Mouse (Mus musculus): ENCODE data around the gene Ywhag. TPM values are rescaled to one million over a fixed set of nuclear protein-coding genes. Genes with fewer than 3 reads are reported as not detected.

Gene Ywhag
- 469 and 556 TPM in 2 replicates for polyA plus RNA-seq (2021; fragmentation: Nextera tagmentation)
- long read RNA-seq, experiment 1, transcript Ywhag-201 (2 exons, 3,520 nt): major isoform, 1,081 of 1,460 reads
- long read RNA-seq, experiment 1, partial matches to known transcripts: 373 of 1,460 reads
- long read RNA-seq, experiment 1, other reads (novel, unspliced or antisense): 6 of 1,460 reads
- long read RNA-seq, experiment 2, transcript Ywhag-201 (2 exons, 3,520 nt): major isoform, 41 of 287 reads
- long read RNA-seq, experiment 2, partial matches to known transcripts: 0 of 287 reads
- long read RNA-seq, experiment 2, other reads (novel, unspliced or antisense): 245 of 287 reads

GRCm38 (mm10) chr5:135934481-135935175 is at the start of gene Ywhag:
Gene Ywhag, minus strand, starts transcription at chr5:135934616.

GRCm38 (mm10) chr5:135979904-135980303 is 45.5 kb upstream of the Ywhag start, which contains the start of gene Zp3:
Gene Zp3, plus strand, starts transcription at chr5:135980099.

GRCm38 (mm10) chr5:135974365-135974764 is 39.9 kb upstream of the Ywhag start, which contains the start of gene Ssc4d:
Gene Ssc4d, minus strand, starts transcription at chr5:135974531.

GRCm38 (mm10) chr5:135887675-135888102 is 46.7 kb downstream of the Ywhag start, which contains the start of gene Hspb1:
Gene Hspb1, plus strand, starts transcription at chr5:135887919.

Other genes with a start within 250 kb of the Ywhag start
- gene Tmem120a, start 190.2 kb downstream of the Ywhag start, polyA plus RNA-seq (2021; fragmentation: Nextera tagmentation): 36.7 and 39.5 TPM in 2 replicates
- gene Styxl1, start 156.2 kb downstream of the Ywhag start, polyA plus RNA-seq (2021; fragmentation: Nextera tagmentation): 0.21 TPM in 1 of 2 replicates, not detected in the other
- 702 and 826 TPM in 2 replicates for gene Mdh2, start 156.1 kb downstream of the Ywhag start, polyA plus RNA-seq (2021; fragmentation: Nextera tagmentation)
- 18.4 and 20.1 TPM in 2 replicates for gene Srrm3, start 127.7 kb downstream of the Ywhag start, polyA plus RNA-seq (2021; fragmentation: Nextera tagmentation)
- gene Hspb1, start 46.7 kb downstream of the Ywhag start, polyA plus RNA-seq (2021; fragmentation: Nextera tagmentation): 21.3 and 32.6 TPM in 2 replicates
- 0.65 and 1.0 TPM in 2 replicates for gene Ssc4d, start 39.9 kb upstream of the Ywhag start, polyA plus RNA-seq (2021; fragmentation: Nextera tagmentation)
- not detected in 2 replicates for gene Zp3, start 45.5 kb upstream of the Ywhag start, polyA plus RNA-seq (2021; fragmentation: Nextera tagmentation)
- 6.4 and 6.8 TPM in 2 replicates for gene Dtx2, start 60.2 kb upstream of the Ywhag start, polyA plus RNA-seq (2021; fragmentation: Nextera tagmentation)
- gene Upk3b, start 103.9 kb upstream of the Ywhag start, polyA plus RNA-seq (2021; fragmentation: Nextera tagmentation): not detected in 2 replicates
- gene Upk3bl, start 119.9 kb upstream of the Ywhag start, polyA plus RNA-seq (2021; fragmentation: Nextera tagmentation): 0.94 and 1.1 TPM in 2 replicates
- 2.3 TPM in 2 replicates for gene Rasa4, start 149.3 kb upstream of the Ywhag start, polyA plus RNA-seq (2021; fragmentation: Nextera tagmentation)
- 178 and 182 TPM in 2 replicates for gene Polr2j, start 182.0 kb upstream of the Ywhag start, polyA plus RNA-seq (2021; fragmentation: Nextera tagmentation)
- 5.1 and 5.8 TPM in 2 replicates for gene Lrwd1, start 201.5 kb upstream of the Ywhag start, polyA plus RNA-seq (2021; fragmentation: Nextera tagmentation)
- 7.5 and 7.7 TPM in 2 replicates for gene Alkbh4, start 201.5 kb upstream of the Ywhag start, polyA plus RNA-seq (2021; fragmentation: Nextera tagmentation)
- 34.4 and 36.2 TPM in 2 replicates for gene Orai2, start 236.1 kb upstream of the Ywhag start, polyA plus RNA-seq (2021; fragmentation: Nextera tagmentation)